Mouse (Mus musculus) layer of hippocampus, adult 9-10 months (tissue): ENCODE measurements at regions not wholly inside any gene's neighbourhood (a gene's known extent, or its start where the extent isn't known, plus 50 kb on each side); places are given as distances from the start of the nearest gene placed in this dataset.

Experiments
- DNase-seq: peaks from one replicate; pipeline ENCODE4 v3.0.0; 2022; ENCODE audit warnings: low spot score

DNA sequence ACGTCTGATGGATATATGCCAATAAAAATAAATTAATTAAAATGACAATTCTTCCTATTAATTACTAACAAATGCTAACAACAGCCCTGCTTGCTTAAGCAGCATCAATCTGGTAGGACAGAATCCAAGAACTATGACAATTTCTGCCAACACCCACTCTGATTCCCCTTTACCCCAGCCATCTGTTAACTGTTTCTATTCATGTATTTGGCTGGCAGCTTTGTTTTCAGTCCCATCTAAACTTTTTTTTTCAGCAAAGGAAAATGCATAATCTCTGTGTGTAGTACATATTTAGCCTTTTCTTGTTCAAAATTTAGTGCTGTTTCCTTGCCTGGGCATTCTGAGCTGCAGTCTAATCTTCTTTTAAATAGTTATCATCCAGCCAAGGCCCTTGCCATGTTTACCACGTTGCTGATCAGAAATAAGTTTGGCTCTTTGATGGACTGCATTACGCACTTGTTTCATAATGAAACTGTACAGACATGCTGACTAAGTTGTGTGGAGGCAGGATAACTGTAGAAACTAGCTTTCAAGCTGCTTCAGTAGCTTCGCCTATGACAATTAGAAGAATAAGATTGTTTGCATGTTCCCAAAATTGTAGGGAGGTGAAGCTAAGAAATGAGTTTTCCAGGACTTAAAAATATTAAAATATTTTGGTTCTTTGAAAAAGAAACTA is 67.6 kb downstream of the 4930550L24Rik start:
- peak; percentile 20 for DNase-seq
